Mouse (Mus musculus) mesoderm, embryonic 11.5 days (tissue): ENCODE measurements around the gene Gm38394.

Source experiments
- DNase-seq: peaks from one replicate; pipeline ENCODE4 v3.0.0-alpha.2; 2012; ENCODE audit warnings: low read depth, low spot score

Gm38394 gene

DNA sequence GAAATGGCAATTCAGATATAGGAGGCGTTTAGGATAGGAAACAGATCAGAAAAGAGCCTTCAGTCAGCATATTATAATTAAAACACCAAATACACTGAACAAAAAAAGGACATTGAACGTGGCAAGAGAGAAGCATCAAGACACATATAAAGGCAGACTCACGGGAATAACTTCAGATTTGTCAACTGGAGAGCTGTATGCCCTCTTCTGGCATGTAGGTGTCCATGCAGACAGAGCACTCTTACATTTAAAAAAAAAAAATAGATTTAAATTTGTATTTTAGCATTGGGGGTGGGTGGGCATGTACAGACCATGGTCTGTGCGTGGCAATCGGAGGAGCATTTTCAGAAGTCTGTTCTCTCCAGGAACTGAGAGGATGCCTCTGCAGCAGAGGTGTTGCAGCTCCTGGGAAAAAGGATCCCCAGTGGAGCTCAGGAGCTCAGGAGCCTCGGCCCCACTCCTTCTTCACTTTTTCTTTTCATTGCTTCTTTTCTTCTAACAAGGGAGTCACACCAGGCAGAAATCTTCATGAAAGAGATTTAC, 75.1 kb downstream of the Gm38394 start:
- no peak for DNase-seq

DNA sequence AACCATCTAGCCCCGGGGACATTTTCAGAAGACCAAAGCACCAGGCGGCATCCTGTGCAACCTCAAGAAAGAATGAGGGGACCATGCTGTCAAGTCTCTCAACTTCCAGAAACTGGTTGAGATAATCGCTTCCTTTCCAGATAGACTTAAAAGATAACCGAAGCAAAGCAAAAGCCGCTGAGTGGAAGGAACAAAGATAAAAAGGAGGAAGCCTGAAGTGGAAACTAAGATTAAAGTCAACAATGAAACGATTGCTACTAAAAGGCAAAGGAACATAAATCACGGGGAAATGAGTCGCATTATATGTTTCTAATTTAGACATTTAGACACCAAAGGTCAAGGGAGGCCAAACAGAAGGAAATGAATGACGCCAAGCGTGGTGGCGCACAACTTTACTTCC, 89.8 kb downstream of the Gm38394 start:
- DNase-seq: no peak
